Mouse (Mus musculus): Measurements from ENCODE around the gene Zw10.

Gene Zw10

GRCm38 (mm10) chr9:49055333-49056205, at the start of gene Zw10:
Gene Zw10 (plus strand): TSS chr9:49055613.
- DNase-seq = peak; percentile 92

GRCm38 (mm10) chr9:49015824-49016223, 39.6 kb upstream of the Zw10 start:
- no peak for DNase-seq

- DNase-seq = no peak
These were observed 34.1 kb upstream of the Zw10 start for GRCm38 (mm10) chr9:49021289-49021688.

- no peak for DNase-seq
These were observed 31.5 kb upstream of the Zw10 start for GRCm38 (mm10) chr9:49023956-49024355.

GRCm38 (mm10) chr9:49024529-49024928, 30.9 kb upstream of the Zw10 start:
- no peak for DNase-seq

- DNase-seq = no peak
These were observed 20.6 kb upstream of the Zw10 start for GRCm38 (mm10) chr9:49034764-49035163.

- no peak for DNase-seq
These were observed 4.5 kb upstream of the Zw10 start for GRCm38 (mm10) chr9:49050901-49051300.

GRCm38 (mm10) chr9:49051349-49051748, 4.1 kb upstream of the Zw10 start:
- peak; percentile 67 for DNase-seq

- DNase-seq = no peak
These were observed 1.4 kb upstream of the Zw10 start for GRCm38 (mm10) chr9:49054028-49054427.

- DNase-seq = no peak
These were observed 21.4 kb downstream of the Zw10 start for GRCm38 (mm10) chr9:49076847-49077246.

- no peak for DNase-seq
These were observed 25.7 kb downstream of the Zw10 start, which contains the start of gene Tmprss5 for GRCm38 (mm10) chr9:49081107-49081506. Gene Tmprss5 (plus strand): TSS chr9:49081260.

- peak; percentile 51 for DNase-seq
These were observed 26.1 kb downstream of the Zw10 start for GRCm38 (mm10) chr9:49081561-49081960.

GRCm38 (mm10) chr9:49087317-49087716, 31.9 kb downstream of the Zw10 start:
- DNase-seq = no peak

GRCm38 (mm10) chr9:49098871-49099270, 43.5 kb downstream of the Zw10 start:
- no peak for DNase-seq

- no peak for DNase-seq
These were observed 46.9 kb downstream of the Zw10 start for GRCm38 (mm10) chr9:49102328-49102727.

- DNase-seq = no peak
These were observed 53.7 kb downstream of the Zw10 start for GRCm38 (mm10) chr9:49109101-49109500.

GRCm38 (mm10) chr9:49110476-49111220, 55.2 kb downstream of the Zw10 start:
- no peak for DNase-seq

- no peak for DNase-seq
These were observed 55.9 kb downstream of the Zw10 start for GRCm38 (mm10) chr9:49111296-49111695.

GRCm38 (mm10) chr9:49118271-49118825, 62.9 kb downstream of the Zw10 start:
- no peak for DNase-seq

GRCm38 (mm10) chr9:49119759-49120158, 64.3 kb downstream of the Zw10 start:
- no peak for DNase-seq

- no peak for DNase-seq
These were observed 70.3 kb downstream of the Zw10 start for GRCm38 (mm10) chr9:49125706-49126105.

Data from thymus, postnatal 25 days (tissue).